Mouse (Mus musculus) liver, adult 2 months (tissue): ENCODE data around the gene Atrn.

Source experiments
- CTCF ChIP-seq: fragments of 200-500 bp; IDR thresholded peaks from 2 replicates; pipeline ENCODE4 v1.5.1; 2011; ENCODE audit warnings: low read depth, low read length, control low read depth
- POLR2A ChIP-seq: fragments of 200-500 bp; IDR thresholded peaks from 2 replicates; pipeline ENCODE4 v1.6.1; 2011; ENCODE audit warnings: low read length, control low read depth; ENCODE audit not compliant: insufficient read depth; ENCODE audit errors: extremely low read depth

GRCm38 (mm10) chr2:130950548-130950947 is 44.3 kb downstream of the Atrn start:
- TF ChIP-seq POLR2A (no peak), CTCF (peak; percentile 87)
